Mouse (Mus musculus) neural tube, embryonic 14.5 days (tissue): ENCODE data around the gene Dock2. TPM values are rescaled to one million over a fixed set of nuclear protein-coding genes. Genes with fewer than 3 reads are reported as not detected.

Experiments used
- ATAC-seq: fragments of 200-750 bp; cut with Nextera tagmentation; 2 replicates; pipeline ENCODE4 v1.8.0; 2017; ENCODE audit warnings: low read depth, mild to moderate bottlenecking, moderate TSS enrichment, moderate library complexity
- H3K27ac ChIP-seq: fragments of 300-500 bp; sonication (generic); 2 replicates; pipeline ENCODE4 v1.5.1; 2014; ENCODE audit warnings: low read depth, mild to moderate bottlenecking, control low read depth, low read length, moderate library complexity, mixed read lengths
- H3K27me3 ChIP-seq: fragments of 300-500 bp; sonication (generic); 2 replicates; pipeline ENCODE4 v1.6.1; 2014; ENCODE audit warnings: low read length; ENCODE audit not compliant: control insufficient read depth, insufficient read depth
- H3K36me3 ChIP-seq: fragments of 300-500 bp; sonication (generic); 2 replicates; pipeline ENCODE4 v1.6.1; 2014; ENCODE audit warnings: low read length, mixed read lengths; ENCODE audit not compliant: control insufficient read depth, insufficient read depth
- H3K4me1 ChIP-seq: fragments of 300-500 bp; sonication (generic); 2 replicates; pipeline ENCODE4 v1.6.1; 2014; ENCODE audit warnings: low read length; ENCODE audit not compliant: control insufficient read depth, insufficient read depth
- H3K4me2 ChIP-seq: fragments of 300-500 bp; sonication (generic); 2 replicates; pipeline ENCODE4 v1.6.1; 2014; ENCODE audit warnings: mild to moderate bottlenecking, low read depth, low read length, control low read depth
- H3K4me3 ChIP-seq: fragments of 300-500 bp; sonication (generic); 2 replicates; pipeline ENCODE4 v1.5.1; 2014; ENCODE audit warnings: low read depth, low read length, control low read depth, mixed read lengths
- H3K9ac ChIP-seq: fragments of 300-500 bp; sonication (generic); replicated peaks from 2 replicates; pipeline ENCODE4 v1.6.1; 2014; ENCODE audit warnings: low read depth, mild to moderate bottlenecking, control low read depth, low read length, mixed read lengths
- H3K9me3 ChIP-seq: fragments of 300-500 bp; sonication (generic); 2 replicates; pipeline ENCODE4 v1.6.1; 2016; ENCODE audit warnings: low read length; ENCODE audit not compliant: control insufficient read depth
- WGBS: fragments of 180-500 bp; shearing (Covaris S2); extraction: QIAGEN DNeasy Blood & Tissue Kit; methylation state at CpG from one replicate; pipeline ENCODE4 v1.1.7; 2014; 5-methylcytosine and 5-hydroxymethylcytosine counted together
- polyA plus RNA-seq: library from polyadenylated mRNA; unstranded; fragments of >200 nt; fragmentation: Nextera tagmentation; extraction: Ambion mirVana; gene quantifications from 2 replicates; pipeline ENCODE4 v1.2.1, GENCODE M21; 2014

The Dock2 gene
- polyA plus RNA-seq, 1 experiment from 2014 or later = 0.83 TPM

GRCm38 (mm10) chr11:34300064-34300463, 483.6 kb downstream of the Dock2 start:
- Histone ChIP-seq H3K36me3 (no peaks in the 10 kb centered on the region), H3K4me3 (no peak overlapping the region), H3K27ac (no peak overlapping the region), H3K9me3 (no peaks in the 10 kb centered on the region), H3K27me3 (no peaks in the 10 kb centered on the region), H3K4me1 (no peaks in the 10 kb centered on the region), H3K4me2 (no peak overlapping the region), H3K9ac (no peak overlapping the region)
- WGBS = 93% methylated on average over 7 of the region's 7 CpGs
- no peak for ATAC-seq

- Histone ChIP-seq H3K27ac (no peak overlapping the region), H3K36me3 (no peaks in the 10 kb centered on the region), H3K27me3 (no peaks in the 10 kb centered on the region), H3K4me3 (no peak overlapping the region), H3K9ac (no peak overlapping the region), H3K4me2 (no peak overlapping the region), H3K4me1 (no peaks in the 10 kb centered on the region), H3K9me3 (no peaks in the 10 kb centered on the region)
- WGBS = 86% methylated on average over 1 of the region's 1 CpGs
- no peak for ATAC-seq
Observed at GRCm38 (mm10) chr11:34299550-34299949, 484.1 kb downstream of the Dock2 start.

- H3K9me3 ChIP-seq = no peaks in the 10 kb centered on the region
- WGBS = 56% methylated on average over 5 of the region's 5 CpGs
- no peaks in the 10 kb centered on the region for H3K4me1 ChIP-seq
Observed at GRCm38 (mm10) chr11:34297698-34298378, 485.9 kb downstream of the Dock2 start.

GRCm38 (mm10) chr11:34291304-34291703, 492.4 kb downstream of the Dock2 start:
- WGBS = 50% methylated on average over 3 of the region's 3 CpGs
- Histone ChIP-seq H3K27ac (no peak overlapping the region), H3K9me3 (no peaks in the 10 kb centered on the region), H3K4me1 (no peaks in the 10 kb centered on the region), H3K36me3 (no peaks in the 10 kb centered on the region), H3K9ac (no peak overlapping the region), H3K4me2 (no peak overlapping the region), H3K27me3 (no peaks in the 10 kb centered on the region), H3K4me3 (no peak overlapping the region)
- no peak for ATAC-seq

More at GRCm38 (mm10) chr11:34297698-34298378, 485.9 kb downstream of the Dock2 start:
- Histone ChIP-seq H3K9ac (no peak overlapping the region), H3K4me3 (no peak overlapping the region), H3K27ac (no peak overlapping the region), H3K27me3 (no peaks in the 10 kb centered on the region), H3K36me3 (no peaks in the 10 kb centered on the region), H3K4me2 (no peak overlapping the region)
- ATAC-seq = peak; percentile 60; the same call in 1 of the 2 replicates

- WGBS = 21% methylated on average over 2 of the region's 2 CpGs
- no peak for ATAC-seq
- Histone ChIP-seq H3K4me1 (no peaks in the 10 kb centered on the region), H3K36me3 (no peaks in the 10 kb centered on the region), H3K4me3 (no peak overlapping the region), H3K9me3 (no peaks in the 10 kb centered on the region), H3K9ac (no peak overlapping the region), H3K4me2 (no peak overlapping the region), H3K27ac (no peak overlapping the region), H3K27me3 (no peaks in the 10 kb centered on the region)
Observed at GRCm38 (mm10) chr11:34290708-34291107, 493.0 kb downstream of the Dock2 start.

GRCm38 (mm10) chr11:34290265-34290664, 493.4 kb downstream of the Dock2 start:
- ATAC-seq = no peak
- H3K4me2 ChIP-seq = no peak overlapping the region
- H3K4me1 ChIP-seq = no peaks in the 10 kb centered on the region
- H3K27ac ChIP-seq = no peak overlapping the region
- no peaks in the 10 kb centered on the region for H3K27me3 ChIP-seq
- H3K36me3 ChIP-seq = no peaks in the 10 kb centered on the region
- 45% methylated on average over 4 of the region's 4 CpGs for WGBS
- no peak overlapping the region for H3K9ac ChIP-seq
- no peaks in the 10 kb centered on the region for H3K9me3 ChIP-seq
- H3K4me3 ChIP-seq = no peak overlapping the region

GRCm38 (mm10) chr11:34284124-34284808, 499.4 kb downstream of the Dock2 start:
- WGBS = 18% methylated on average over 13 of the region's 13 CpGs
- ATAC-seq = no peak; the same call in 1 of the 2 replicates
- H3K27me3 ChIP-seq = peaks cover 6% of the 10 kb centered on the region
- H3K4me3 ChIP-seq = no peak overlapping the region
- 0 out of 2 replicates have a peak, but pooled peaks cover 3% of the 10 kb centered on the region for H3K4me1 ChIP-seq
- H3K9ac ChIP-seq = no peak overlapping the region
- no peaks in the 10 kb centered on the region for H3K9me3 ChIP-seq
- H3K27ac ChIP-seq = no peak overlapping the region
- H3K36me3 ChIP-seq = no peaks in the 10 kb centered on the region
- H3K4me2 ChIP-seq = no peak overlapping the region

- no peak overlapping the region for H3K27ac ChIP-seq
Observed at GRCm38 (mm10) chr11:34277047-34277445, 506.6 kb downstream of the Dock2 start.

GRCm38 (mm10) chr11:34276363-34277046, 507.2 kb downstream of the Dock2 start:
- Histone ChIP-seq H3K9ac (no peak overlapping the region), H3K27ac (no peak overlapping the region), H3K9me3 (no peaks in the 10 kb centered on the region), H3K4me2 (no peak overlapping the region), H3K27me3 (no peaks in the 10 kb centered on the region), H3K4me3 (no peak overlapping the region), H3K4me1 (no peaks in the 10 kb centered on the region), H3K36me3 (no peaks in the 10 kb centered on the region)
- 33% methylated on average over 14 of the region's 14 CpGs for WGBS
- ATAC-seq = peak; percentile 74; the same call in 1 of the 2 replicates

More at GRCm38 (mm10) chr11:34277047-34277445, 506.6 kb downstream of the Dock2 start:
- ATAC-seq = no peak
- no peak overlapping the region for H3K9ac ChIP-seq
- no peak overlapping the region for H3K4me2 ChIP-seq
- H3K36me3 ChIP-seq = no peaks in the 10 kb centered on the region
- no peaks in the 10 kb centered on the region for H3K4me1 ChIP-seq
- H3K4me3 ChIP-seq = no peak overlapping the region
- 47% methylated on average over 3 of the region's 3 CpGs for WGBS
- no peaks in the 10 kb centered on the region for H3K9me3 ChIP-seq
- no peaks in the 10 kb centered on the region for H3K27me3 ChIP-seq
